Mouse (Mus musculus) 3T3-L1 (cell line): Measurements from ENCODE around the gene Anapc1.

Source experiments
- DNase-seq: peaks from one replicate; pipeline ENCODE4 v3.0.0-alpha.2; 2015; ENCODE audit warnings: low read depth, low spot score

The Anapc1 gene

DNA sequence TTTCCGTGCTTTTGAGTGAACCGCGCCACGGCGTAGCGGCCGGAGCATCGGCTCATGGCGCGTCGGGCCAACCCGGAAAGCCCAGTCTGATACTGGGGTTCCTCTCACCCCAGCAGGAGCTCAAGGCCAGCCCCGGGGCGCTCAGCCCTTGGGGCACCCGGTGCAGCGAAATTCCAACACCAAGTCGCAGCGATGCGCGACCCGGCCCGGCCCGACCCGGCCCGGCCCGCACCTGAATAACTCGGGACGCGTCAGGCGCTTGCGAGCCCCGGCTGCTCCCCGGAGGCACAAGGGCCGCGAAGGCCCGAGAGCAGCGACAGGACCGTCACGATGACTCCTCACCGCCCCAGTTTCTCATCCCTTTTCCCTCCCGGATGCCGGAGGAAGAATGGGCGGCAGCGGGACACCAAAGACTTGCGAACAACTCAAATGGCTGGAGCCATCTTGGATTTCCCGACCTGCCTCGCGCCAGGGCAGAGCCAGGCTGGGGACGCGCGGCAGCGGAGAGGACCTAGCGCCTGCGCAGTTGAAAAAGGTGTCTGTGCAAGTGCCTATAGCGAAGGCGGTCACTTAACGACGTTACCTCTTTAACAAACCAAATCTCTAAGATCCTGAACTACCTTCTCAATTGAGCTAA is at the start of gene Anapc1:
TSS of gene Anapc1 (minus strand) at position 471 of the 637 bp plus-strand sequence.
- peak; percentile 96 for DNase-seq

DNA sequence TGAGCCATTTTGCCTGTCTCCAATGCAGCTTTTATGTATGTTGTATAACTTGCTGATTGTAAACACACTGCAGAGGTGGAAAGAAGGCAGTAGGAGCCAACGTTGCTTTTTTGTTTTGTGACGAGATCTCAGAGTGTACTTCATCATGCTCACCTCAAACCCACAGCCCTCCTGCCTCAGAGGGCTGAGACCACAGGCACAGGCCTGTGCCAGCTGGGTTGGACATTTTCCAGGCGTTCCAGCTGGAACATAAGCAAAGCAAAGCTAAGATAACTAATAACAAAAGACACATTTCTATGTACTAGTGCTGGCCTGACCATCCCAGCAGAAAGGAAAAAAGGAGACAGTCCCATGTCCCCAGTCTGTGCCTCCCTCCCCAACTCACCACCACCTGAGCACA is 47.9 kb upstream of the Anapc1 start:
- DNase-seq: peak; percentile 57

DNA sequence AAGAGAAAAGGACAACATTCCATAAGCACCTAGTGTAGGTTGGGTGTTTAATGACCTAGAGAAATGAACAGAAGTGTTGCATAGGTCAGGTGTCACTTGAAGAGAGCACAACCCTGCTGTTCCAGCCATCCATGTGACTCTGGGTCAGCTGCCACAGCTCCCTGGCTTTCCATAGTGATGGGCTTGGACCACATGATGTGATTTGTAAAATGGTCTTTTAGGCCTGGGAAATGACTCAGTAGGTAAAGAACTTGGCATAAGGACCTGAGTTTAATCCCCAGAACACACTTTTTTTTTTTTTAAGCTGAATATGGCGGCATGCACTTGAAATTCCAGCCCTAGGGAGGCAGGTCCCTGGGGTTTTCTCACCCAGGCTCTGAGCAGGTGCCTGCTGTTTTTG is 44.8 kb upstream of the Anapc1 start:
- DNase-seq: peak; percentile 79

DNA sequence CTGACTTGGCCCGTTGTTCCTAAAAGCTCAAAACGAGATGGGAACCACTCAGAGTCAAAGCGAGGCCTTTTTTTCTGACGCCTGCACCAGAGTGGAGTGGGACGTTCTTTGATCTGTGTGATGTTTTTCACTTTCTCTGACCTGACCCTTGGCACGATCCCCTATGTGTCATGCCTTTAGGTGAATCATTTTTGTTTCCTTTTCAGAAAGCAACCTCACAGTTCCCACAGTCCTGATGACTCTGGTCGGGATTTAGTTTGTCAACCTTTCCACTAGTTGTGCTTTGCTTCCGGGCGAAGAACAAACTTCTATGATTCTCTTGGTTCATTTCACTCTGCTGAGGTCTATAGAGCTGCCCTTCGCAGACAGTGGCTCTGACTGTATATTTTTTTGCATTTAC is 44.3 kb upstream of the Anapc1 start:
- DNase-seq: peak; percentile 72

DNA sequence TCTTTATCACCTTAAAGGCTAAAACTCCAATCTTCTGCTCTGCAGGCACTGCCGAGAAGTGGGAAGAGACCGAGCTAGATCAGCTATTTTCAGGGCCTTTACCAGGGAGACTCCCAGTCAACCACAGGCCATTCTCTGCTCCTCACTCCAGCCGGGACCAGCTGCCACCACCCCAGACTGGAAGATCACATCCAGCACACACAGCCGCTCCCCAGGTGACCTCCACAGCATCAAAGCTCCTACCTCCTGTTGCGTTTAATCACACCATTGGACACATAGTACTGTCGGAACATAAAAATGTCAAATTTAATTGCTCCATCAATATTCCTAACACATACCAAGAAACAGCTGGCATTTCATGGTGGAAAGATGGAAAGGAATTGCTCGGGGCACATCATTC is 42.0 kb upstream of the Anapc1 start:
- DNase-seq: no peak

DNA sequence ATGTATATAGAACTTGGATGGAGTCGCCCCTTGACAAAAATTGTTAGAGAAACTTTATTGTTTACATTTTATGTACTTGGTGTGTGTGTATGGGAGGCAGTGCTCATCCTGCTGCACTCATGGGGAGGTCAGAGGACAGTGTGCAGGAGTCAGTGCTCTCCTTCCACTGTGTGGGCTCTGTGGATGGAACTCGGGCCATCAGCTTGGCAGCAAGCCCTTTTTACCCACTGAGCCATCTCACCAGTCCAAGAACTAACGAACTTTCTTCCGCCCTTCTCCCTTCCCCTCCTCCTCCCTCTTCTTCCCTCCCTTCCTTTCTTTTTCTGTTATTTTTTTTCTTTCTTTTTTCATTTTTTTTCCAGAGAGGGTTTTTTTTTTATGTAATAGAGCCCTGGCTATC is 40.9 kb upstream of the Anapc1 start:
- no peak for DNase-seq

DNA sequence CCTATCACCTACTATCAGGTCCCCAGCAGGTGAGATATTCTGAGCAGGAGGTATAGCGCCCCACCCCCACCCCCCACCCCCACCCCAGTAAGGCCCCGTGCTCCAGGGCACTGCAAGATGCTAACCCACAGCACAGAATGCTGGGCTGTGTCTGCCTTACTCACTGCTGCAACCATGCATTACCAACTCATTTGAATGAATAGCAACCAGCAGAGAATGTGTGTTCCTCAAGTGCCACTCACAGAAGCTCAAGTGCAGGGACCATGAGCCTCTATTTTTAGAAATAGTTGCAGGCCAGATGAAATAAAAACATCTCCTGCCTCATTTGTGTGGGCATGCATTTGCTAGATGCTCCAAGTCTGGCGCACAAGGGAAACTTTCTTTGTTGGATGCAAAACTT is 40.4 kb upstream of the Anapc1 start:
- no peak for DNase-seq

DNA sequence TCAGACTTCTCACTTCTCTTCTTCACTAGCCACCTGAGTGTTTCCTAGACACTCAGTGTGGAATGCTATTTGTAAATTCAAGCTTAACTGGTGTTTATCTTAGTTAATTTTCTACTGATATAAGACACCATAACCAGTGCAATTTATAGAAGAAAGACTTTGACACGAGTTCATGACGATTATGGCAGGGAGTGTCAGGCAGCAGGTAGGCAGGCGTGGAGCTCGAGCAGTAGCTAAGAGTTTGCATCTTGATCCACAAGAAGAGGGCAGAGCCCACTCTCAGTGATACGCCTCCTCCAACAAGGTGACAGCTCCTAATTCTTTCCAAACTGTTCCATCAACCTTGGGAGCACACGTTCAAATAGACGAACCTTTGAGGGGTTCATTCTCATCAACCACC is 39.4 kb upstream of the Anapc1 start:
- no peak for DNase-seq

DNA sequence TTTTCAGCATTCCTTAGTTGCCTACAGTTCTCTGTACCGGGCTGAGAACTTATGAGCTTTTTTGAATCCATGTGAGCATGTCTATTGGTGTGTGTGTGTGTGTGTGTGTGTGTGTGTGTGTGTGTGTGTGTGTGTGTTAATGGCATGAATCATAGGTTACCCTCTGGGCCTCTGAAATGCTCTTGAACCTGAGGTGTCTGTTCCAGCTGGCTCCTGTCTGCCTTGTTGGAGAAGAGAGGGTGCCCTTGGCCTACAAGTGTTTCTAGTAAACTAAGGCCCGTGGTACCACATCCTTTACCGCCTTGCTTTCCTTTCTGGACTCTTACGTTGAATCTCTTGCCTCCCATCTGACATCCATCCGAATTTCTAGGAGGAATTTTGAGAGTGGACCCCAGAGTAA is 38.9 kb upstream of the Anapc1 start:
- DNase-seq: no peak

DNA sequence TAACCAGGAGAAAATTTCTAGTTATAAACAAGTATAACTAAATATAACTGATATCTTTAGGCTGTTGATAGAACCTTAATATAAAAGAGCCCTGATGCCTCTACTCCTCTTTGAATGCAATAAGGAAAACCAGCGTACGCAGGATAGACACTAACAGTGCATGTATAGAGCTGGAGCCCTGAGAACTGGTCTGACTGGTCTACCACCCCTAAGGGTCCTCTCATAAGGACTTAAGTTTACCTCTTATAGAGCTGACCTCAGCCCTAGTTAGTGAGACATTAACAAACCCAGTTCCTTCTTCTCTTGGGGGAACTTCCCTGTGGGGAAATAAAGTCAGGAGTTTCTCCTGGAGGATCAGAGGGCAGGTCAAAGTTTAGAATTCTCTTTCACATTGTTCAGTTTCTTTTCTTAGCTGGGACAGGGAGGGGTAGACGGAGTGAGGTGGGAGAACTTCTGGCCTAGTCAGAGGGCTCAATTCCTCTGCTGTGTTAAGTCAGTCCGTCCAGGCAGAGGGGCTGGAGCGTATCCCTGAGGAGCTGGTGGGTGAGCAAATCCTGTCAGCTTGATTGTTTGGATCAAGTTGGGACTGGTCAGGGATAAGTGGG is 35.0 kb upstream of the Anapc1 start:
- DNase-seq: no peak

DNA sequence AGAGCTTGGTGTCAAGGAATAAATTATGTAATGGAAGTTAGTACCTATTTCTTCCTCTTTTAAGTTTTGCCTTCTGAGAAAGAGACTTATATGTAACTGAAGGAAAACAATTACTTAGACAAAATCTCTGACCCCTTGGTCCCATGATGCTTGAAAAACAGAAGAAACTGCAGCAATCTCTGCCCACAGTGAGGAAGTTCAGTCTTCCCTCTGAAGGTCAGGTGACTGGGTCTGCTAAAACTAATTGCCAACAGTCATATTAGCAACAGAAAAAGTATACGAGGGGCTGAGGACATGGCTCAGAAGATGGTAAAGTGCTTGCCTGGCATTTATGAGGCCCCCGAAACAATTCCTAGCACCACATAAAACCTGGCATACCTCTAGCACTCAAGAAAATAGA is 32.2 kb upstream of the Anapc1 start:
- no peak for DNase-seq

DNA sequence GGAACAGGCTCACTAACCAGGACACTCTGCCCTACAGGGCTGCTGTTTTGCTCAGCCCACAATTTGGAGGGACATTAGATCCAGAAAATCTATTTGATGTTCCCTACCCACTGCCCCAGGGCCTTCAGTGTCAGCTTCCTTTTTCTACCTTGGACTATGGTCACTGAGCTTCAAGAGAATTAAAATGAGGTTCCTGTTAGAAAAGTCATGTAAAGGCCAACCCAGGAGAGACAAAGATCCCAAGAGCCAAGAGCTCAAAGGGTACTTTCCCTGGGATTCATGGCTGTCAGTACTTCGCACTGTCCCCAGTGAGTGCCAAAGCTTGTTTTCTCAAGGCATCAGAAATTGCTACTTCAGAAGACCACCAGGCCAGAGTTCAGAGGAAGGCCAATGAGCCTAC is 28.8 kb upstream of the Anapc1 start:
- no peak for DNase-seq

DNA sequence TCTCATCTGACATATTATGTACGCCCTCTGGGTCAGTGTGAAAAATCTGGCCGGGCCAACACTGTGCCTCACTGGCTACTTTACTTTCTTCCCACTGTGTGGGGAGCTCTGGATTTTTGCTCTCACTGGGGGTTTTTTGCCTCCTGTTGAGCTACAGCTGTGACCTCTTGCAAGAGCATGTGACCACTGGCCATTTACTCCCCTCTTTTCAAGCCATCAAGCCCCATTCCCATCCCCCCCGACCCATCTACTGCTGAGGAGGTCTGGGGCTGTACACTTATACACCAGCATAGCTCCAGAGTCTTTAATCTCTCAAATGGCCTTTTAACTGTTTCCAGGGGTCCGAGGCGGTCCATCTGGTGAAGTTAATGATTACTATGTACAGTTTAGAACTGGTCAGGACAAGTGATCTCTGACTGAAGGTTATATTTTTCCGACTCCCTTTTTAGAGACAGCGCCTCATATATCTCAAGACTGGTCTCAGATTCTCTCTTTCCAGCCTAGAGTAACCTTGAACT is 27.6 kb upstream of the Anapc1 start:
- no peak for DNase-seq

DNA sequence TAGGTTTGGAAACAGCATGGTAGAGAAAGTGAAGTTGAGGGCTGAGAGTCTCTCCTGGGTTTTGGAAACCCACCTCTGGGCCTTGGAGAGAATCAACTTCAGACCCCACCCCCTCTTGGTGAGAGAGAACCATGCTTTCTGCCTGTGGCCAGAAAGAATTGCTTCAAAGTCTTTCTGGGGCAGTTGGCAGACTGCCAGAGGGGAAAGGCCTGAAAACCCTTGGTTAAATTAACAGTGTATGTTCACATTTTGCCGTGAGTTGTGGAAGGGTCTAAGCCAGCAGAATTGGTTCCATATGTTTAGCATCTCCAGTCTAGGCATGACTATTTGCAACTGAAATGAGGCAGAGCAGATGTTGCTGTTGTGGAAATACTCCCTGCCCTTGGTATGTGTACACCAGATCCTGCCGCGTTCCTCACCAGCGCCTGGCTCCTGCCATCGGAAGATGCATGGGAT is 26.4 kb upstream of the Anapc1 start:
- DNase-seq: peak; percentile 89

DNA sequence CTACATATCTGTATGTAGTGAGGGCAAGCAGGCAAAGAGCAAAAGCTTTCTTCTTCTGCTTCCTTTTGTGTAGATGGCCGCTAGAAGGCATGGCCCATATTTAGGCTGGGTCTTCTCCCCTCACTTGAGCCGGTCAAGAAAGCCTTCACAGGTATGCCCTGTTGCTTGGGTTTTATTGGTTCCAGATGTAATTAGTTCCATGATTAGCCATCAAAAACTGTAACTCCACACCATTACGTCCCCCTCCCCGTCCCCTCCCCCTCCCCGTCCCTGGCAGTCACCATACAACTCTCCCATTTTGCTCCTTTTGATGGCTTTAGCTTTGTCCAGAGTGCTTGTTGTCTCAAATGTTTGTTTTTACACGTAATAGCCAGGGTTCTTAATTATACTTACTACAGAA is 25.7 kb upstream of the Anapc1 start:
- DNase-seq: no peak

DNA sequence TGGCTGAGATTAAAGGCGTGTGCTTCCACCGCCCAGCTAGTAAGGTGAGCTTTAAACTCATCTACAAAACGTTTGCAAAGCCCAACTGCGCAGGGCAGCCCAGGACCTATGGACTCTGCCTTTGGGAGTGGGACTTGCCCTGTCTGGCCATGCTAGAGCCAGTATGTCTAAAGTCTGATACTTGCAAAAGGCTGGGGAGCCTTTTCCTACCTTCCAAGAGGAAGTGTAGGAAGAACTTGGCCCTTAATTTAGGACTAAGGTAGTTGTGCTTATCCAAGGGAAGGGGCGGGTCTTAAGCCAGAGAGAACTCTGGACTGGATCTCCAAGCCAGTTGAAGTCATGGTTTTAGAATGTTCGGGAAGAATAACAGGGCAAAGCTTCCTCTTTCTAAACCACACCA is 23.4 kb upstream of the Anapc1 start:
- DNase-seq: no peak

DNA sequence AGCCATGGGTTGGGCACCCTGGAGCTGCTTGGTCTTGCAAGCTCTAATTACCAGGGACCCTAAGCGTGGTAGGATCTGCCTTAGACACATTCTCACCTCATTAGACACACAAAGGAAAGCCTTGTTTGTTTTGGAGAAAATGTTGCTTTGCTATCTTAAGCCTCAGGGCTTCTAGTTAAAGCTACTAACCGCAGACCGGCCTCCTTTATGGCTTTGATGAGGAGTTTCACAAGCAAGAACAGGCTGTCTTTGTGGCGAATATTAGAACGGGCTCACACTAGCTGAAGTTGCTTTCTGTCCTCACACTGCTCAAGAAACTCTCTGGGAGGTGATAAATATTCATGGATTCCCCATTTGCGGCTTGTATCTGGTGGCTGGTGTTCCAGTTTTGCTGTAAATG is 22.1 kb upstream of the Anapc1 start:
- DNase-seq: no peak

DNA sequence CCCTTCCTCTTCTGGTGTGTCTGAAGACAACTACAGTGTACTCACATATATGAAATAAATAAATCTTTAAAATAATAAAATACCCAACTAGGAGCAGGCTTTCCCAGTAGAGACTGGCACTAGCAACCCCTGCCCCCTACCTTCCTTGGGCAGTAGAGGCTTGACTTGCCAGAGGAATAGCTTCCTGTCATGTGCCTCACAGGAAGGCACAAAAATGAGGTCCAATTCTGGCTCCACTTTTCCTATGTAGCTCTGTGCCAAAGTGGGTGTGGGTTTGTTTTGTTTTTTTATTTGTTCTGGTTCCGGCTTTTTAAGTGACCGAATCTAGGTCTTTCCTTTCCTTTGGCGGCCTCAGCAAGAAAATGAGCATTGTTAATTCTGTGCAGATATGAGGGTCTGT is 17.3 kb upstream of the Anapc1 start:
- DNase-seq: no peak

DNA sequence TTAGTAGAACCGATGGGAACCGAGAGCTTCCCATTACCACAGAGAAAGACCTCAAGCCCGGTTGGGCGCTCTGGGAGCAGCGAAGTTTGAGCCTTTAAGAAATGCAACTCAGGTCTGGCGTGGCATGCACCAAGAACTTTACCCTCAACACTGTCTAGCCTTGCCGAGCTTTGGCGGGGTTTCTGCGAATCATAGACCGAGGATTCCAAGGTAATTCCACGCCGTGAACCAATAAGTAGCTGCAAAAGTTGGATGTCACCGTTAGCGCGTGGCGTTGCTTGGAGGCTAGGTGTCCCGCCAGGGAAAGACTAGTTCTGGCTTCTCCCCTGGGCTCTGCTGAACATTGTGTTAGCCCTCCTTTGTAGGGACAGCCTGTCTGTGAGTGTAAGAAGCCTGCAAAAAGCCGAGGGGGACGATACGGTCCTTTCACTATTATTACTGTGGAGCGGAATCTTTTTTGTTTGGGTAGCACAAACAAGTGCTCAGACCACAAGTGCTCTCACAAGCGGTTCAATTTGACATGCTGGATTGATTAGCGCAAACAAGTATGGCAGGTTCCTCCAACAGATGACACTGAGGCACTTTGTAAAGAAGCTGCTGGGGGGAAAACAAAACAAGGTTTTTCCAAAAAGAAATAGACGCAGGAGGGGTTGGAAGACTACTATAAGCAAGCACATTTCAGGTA is 12.2 kb upstream of the Anapc1 start:
- DNase-seq: peak; percentile 53

DNA sequence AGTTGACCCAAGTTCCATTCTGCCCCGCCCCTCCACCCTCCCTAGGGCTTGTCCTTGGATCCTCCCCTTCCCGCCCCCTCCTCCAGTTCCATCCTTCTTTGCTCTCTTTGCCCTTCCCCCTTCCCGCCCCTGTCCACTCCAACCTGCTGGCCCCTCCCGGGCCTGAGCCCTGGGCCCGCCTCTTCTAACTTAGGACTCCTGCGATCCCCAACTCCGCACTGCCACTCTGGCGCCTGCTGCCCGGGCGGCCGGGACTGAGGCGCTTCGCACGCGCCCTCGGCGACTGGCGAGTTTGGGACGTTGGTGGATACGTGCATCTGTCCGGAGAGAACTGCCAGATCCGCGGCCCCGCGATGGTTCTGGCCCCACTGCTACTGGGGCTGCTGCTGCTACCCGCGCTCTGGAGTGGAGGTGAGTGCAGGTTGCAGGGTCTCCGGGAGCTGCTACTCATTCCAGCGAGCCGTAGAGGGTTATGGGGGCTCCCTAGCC is 11.5 kb upstream of the Anapc1 start, which contains the start of gene Mertk:
TSS of gene Mertk (plus strand) at position 264 of the 489 bp plus-strand sequence.
- DNase-seq: peak; percentile 87

DNA sequence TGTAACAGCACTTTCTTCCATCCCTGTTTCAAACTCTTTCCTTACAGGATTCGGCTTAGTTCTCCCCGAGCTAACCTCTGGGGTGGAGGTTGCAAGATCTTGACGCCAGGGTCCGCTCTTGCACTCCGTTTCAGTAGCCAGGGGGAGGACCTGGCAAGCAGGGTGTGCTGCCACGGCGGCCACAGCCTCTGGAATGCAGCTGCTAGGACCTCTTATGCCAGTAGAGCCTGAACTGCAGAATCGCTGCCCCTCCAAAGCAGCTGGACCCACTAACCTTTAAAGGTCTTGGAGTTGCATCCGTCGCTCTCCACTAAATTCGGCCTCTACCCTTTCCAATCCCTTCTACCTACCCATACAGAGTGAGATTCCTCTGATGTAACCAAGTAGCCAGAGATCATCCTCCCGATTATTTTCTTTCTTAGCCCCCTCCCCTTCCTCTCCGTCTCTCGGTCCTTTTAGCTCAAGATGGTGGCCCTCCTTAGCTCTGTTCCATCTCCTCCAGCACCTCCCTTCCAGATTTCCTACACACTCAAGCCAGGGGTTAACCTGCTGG is 11.0 kb upstream of the Anapc1 start:
- DNase-seq: peak; percentile 96

DNA sequence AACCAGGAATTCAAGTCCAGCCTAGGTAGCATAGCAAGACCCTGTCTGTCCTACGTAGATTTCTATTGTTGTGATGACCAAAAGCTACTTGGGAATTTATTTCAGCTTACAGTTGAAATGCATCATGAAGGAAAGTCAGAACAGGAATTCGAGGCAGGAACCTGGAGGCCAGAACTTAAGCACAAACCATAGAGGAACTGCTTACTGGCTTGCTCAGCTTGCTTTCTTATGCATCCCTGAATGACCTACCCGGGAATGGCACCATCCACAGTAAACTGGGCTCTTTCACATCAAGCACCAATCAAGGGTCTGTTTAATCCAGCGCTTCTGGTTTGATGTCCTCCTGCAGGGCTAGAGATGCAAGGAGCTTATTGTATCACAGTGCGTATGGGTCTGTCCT is 10.4 kb upstream of the Anapc1 start:
- no peak for DNase-seq
